Mouse (Mus musculus) neural tube, embryonic 14.5 days (tissue): ENCODE measurements around the gene Rnf130. TPM values are rescaled to one million over a fixed set of nuclear protein-coding genes. Genes with fewer than 3 reads are reported as not detected.

ENCODE experiments used
- ATAC-seq: fragments of 200-750 bp; cut with Nextera tagmentation; 2 replicates; pipeline ENCODE4 v1.8.0; 2017; ENCODE audit warnings: low read depth, mild to moderate bottlenecking, moderate TSS enrichment, moderate library complexity
- H3K27ac ChIP-seq: fragments of 300-500 bp; sonication (generic); 2 replicates; pipeline ENCODE4 v1.5.1; 2014; ENCODE audit warnings: low read depth, mild to moderate bottlenecking, control low read depth, low read length, moderate library complexity, mixed read lengths
- H3K27me3 ChIP-seq: fragments of 300-500 bp; sonication (generic); 2 replicates; pipeline ENCODE4 v1.6.1; 2014; ENCODE audit warnings: low read length; ENCODE audit not compliant: control insufficient read depth, insufficient read depth
- H3K36me3 ChIP-seq: fragments of 300-500 bp; sonication (generic); 2 replicates; pipeline ENCODE4 v1.6.1; 2014; ENCODE audit warnings: low read length, mixed read lengths; ENCODE audit not compliant: control insufficient read depth, insufficient read depth
- H3K4me1 ChIP-seq: fragments of 300-500 bp; sonication (generic); 2 replicates; pipeline ENCODE4 v1.6.1; 2014; ENCODE audit warnings: low read length; ENCODE audit not compliant: control insufficient read depth, insufficient read depth
- H3K4me2 ChIP-seq: fragments of 300-500 bp; sonication (generic); 2 replicates; pipeline ENCODE4 v1.6.1; 2014; ENCODE audit warnings: mild to moderate bottlenecking, low read depth, low read length, control low read depth
- H3K4me3 ChIP-seq: fragments of 300-500 bp; sonication (generic); 2 replicates; pipeline ENCODE4 v1.5.1; 2014; ENCODE audit warnings: low read depth, low read length, control low read depth, mixed read lengths
- H3K9ac ChIP-seq: fragments of 300-500 bp; sonication (generic); replicated peaks from 2 replicates; pipeline ENCODE4 v1.6.1; 2014; ENCODE audit warnings: low read depth, mild to moderate bottlenecking, control low read depth, low read length, mixed read lengths
- H3K9me3 ChIP-seq: fragments of 300-500 bp; sonication (generic); 2 replicates; pipeline ENCODE4 v1.6.1; 2016; ENCODE audit warnings: low read length; ENCODE audit not compliant: control insufficient read depth
- WGBS: fragments of 180-500 bp; shearing (Covaris S2); extraction: QIAGEN DNeasy Blood & Tissue Kit; methylation state at CpG from one replicate; pipeline ENCODE4 v1.1.7; 2014; 5-methylcytosine and 5-hydroxymethylcytosine counted together
- polyA plus RNA-seq: library from polyadenylated mRNA; unstranded; fragments of >200 nt; fragmentation: Nextera tagmentation; extraction: Ambion mirVana; gene quantifications from 2 replicates; pipeline ENCODE4 v1.2.1, GENCODE M21; 2014

Rnf130 gene
- polyA plus RNA-seq, 1 experiment from 2014 or later, result 64.4 TPM

DNA sequence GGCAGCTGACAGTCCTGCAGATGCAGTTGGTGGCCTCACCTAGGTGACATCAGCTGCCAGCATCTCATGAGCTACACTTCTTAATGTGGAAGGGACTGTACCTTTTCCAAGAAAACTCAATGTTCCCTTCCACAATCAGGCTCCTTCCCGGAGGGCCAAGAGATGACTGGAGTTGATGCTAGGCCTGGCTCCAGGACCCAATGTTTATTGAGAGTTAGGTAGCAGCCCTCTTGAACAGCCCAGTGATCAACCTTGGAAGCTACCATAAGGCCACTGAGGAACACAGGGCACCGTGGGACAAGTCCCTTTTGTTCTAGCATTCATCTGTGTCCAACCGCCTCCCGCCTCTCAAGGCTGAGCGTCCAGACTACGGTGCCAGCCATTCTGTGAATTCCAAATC lies 107.1 kb downstream of the Rnf130 start:
- peak overlapping the region; percentile 99 for H3K9ac ChIP-seq
- no peaks in the 10 kb centered on the region for H3K9me3 ChIP-seq
- H3K27me3 ChIP-seq, result no peaks in the 10 kb centered on the region
- WGBS, result 81% methylated on average over 6 of the region's 6 CpGs
- peak overlapping the region; percentile 69 for H3K4me2 ChIP-seq
- H3K4me3 ChIP-seq, result peak overlapping the region; percentile 87
- ATAC-seq, result no peak
- H3K27ac ChIP-seq, result no peak overlapping the region
- H3K4me1 ChIP-seq, result peaks cover 10% of the 10 kb centered on the region
- H3K36me3 ChIP-seq, result no peaks in the 10 kb centered on the region; the same call in 1 of the 2 replicates

DNA sequence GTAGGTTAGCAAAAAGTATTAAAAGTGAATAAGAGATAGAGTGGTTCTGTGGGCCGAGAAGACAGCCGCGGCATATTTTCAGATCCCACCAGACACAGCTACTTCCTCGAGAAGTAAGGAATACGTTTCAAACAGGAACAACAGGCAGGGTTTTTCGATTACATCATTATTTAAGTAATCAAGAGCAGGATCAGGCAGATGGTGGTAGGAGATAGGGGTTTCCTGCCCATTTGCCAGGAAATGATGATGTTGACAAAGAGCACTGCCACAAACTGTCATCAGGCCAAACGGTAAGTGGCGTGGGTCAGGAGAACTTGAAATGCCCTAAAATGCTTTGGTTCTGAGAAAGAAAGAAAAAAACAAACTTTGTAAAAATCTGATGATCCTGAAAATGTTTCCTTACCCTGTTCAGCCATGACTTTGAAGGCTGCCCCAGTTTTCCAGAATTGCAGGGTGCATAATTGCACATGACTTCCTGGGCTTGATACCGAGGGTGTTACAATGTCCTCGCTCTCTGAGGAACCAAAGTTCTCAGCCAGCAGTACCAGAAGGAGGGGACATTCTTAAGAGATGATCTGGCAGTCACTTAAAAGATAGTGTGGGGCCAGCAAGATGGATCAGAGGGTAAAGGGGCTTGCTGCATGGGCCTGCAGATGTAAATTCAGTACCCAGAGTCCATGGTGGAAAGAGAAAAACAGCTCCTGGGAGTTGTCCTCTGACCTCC lies 109.2 kb downstream of the Rnf130 start:
- 85% methylated on average over 10 of the region's 10 CpGs for WGBS
- Histone ChIP-seq H3K36me3 (peaks cover 20% of the 10 kb centered on the region), H3K4me2 (no peak overlapping the region), H3K9me3 (no peaks in the 10 kb centered on the region), H3K4me1 (peaks cover 10% of the 10 kb centered on the region), H3K4me3 (no peak overlapping the region), H3K9ac (no peak overlapping the region), H3K27ac (no peak overlapping the region), H3K27me3 (no peaks in the 10 kb centered on the region)
- no peak for ATAC-seq

DNA sequence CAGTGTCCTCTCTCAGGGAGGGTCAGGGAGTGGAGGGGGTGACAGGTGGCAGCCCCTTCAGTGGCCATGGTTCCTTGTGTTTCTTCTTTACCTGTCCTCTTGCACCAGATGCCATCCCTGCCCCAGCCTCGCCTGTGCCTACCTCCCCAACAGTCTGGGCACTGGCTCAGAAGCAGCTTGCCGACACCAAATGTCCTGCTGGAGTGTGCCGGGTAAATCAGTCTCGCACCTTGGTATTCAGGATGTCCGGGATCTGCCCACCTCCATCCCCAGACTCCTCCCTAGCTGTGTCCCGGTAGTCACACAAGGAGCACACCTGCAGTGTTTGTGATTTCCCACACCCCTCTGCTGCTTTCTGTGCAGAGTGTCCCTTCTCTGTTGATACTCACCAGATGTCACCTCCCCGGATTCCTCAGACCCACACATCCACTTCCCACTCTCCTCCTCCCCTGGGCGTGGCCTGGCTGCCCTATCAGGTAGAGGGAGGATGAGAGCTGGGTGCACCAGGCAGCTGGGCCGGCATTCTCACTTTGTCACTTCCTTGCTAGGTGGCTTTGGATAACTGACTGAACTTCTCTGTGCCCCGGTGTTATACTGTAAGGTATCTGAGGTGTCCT lies 113.2 kb downstream of the Rnf130 start:
- H3K27me3 ChIP-seq, result no peaks in the 10 kb centered on the region
- peaks cover 42% of the 10 kb centered on the region for H3K36me3 ChIP-seq
- no peaks in the 10 kb centered on the region for H3K4me1 ChIP-seq
- ATAC-seq, result no peak
- no peak overlapping the region for H3K4me2 ChIP-seq
- H3K9me3 ChIP-seq, result no peaks in the 10 kb centered on the region
- no peak overlapping the region for H3K4me3 ChIP-seq
- WGBS, result 74% methylated on average over 10 of the region's 10 CpGs
- no peak overlapping the region for H3K27ac ChIP-seq
- H3K9ac ChIP-seq, result no peak overlapping the region

DNA sequence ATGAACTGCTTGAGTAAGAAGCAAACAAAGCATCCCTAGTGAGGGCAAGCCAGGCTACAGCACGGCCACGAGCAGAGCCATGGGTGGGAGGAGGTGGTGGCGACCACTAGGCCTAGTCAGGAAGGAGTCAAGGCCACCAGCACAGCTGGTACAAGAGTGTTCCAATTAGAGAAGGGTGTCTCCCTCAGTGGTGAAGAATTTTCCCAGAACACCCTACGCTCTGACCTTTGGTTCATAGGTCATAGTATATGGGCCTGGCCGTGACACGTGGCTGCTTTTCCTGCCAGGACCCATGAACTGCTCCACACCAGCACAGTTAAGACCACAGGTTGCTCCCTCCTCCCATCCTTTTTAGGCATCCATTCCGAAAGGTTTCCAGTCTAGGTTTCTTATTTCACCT lies 114.4 kb downstream of the Rnf130 start:
- no peak overlapping the region for H3K27ac ChIP-seq
- WGBS, result 88% methylated on average over 7 of the region's 7 CpGs
- no peak overlapping the region for H3K9ac ChIP-seq
- H3K36me3 ChIP-seq, result peaks cover 50% of the 10 kb centered on the region
- no peaks in the 10 kb centered on the region for H3K4me1 ChIP-seq
- no peak overlapping the region for H3K4me3 ChIP-seq
- no peak overlapping the region for H3K4me2 ChIP-seq
- no peaks in the 10 kb centered on the region for H3K9me3 ChIP-seq
- H3K27me3 ChIP-seq, result no peaks in the 10 kb centered on the region
- no peak for ATAC-seq

DNA sequence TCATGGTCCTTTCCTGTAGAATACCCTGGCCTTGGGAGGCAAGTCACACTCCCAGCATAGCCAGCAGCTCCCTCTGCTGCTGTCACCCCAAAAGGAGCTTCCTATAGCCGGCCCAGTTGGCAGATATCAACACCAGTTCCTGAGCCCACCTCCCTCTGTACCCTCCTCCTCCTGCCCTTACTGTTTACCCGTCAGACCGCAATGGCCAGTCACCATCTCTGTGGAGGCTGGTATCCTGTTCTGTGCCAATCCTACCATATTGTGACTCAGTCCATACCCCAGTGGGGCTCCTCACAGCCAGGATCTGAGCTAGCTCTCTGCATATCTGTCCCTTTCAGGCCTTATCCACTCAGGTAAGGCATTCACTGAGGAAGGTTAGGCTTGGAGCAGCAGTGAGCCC lies 120.4 kb downstream of the Rnf130 start:
- no peaks in the 10 kb centered on the region for H3K9me3 ChIP-seq
- WGBS, result 94% methylated on average over 3 of the region's 3 CpGs

DNA sequence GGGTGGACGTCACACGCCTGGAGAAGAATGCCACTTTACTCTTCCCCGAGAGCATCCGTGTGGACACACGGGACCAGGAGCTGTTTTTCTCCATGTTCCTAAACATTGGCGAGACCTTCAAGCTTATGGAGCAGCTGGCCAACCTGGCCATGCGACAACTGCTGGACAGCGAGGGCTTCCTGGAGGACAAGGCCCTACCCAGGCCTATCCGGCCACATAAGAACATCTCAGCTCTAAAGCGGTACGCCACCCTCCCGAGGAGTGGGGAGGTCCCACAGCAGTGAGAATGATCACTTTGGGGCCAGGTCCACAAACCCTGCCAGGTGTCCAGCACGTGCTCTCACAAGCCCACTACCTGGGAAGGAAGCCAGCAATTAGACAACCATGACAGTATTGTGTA lies 121.0 kb downstream of the Rnf130 start:
- Histone ChIP-seq H3K9me3 (no peaks in the 10 kb centered on the region), H3K27me3 (no peaks in the 10 kb centered on the region), H3K4me2 (no peak overlapping the region), H3K27ac (no peak overlapping the region), H3K4me1 (no peaks in the 10 kb centered on the region), H3K9ac (no peak overlapping the region), H3K36me3 (peaks cover 79% of the 10 kb centered on the region), H3K4me3 (no peak overlapping the region)
- 97% methylated on average over 13 of the region's 13 CpGs for WGBS
- no peak for ATAC-seq

More for the DNA sequence above, 120.4 kb downstream of the Rnf130 start:
- Histone ChIP-seq H3K4me3 (no peak overlapping the region), H3K9ac (no peak overlapping the region), H3K4me1 (no peaks in the 10 kb centered on the region), H3K27me3 (no peaks in the 10 kb centered on the region), H3K4me2 (no peak overlapping the region), H3K27ac (no peak overlapping the region), H3K36me3 (peaks cover 80% of the 10 kb centered on the region)
- no peak for ATAC-seq

DNA sequence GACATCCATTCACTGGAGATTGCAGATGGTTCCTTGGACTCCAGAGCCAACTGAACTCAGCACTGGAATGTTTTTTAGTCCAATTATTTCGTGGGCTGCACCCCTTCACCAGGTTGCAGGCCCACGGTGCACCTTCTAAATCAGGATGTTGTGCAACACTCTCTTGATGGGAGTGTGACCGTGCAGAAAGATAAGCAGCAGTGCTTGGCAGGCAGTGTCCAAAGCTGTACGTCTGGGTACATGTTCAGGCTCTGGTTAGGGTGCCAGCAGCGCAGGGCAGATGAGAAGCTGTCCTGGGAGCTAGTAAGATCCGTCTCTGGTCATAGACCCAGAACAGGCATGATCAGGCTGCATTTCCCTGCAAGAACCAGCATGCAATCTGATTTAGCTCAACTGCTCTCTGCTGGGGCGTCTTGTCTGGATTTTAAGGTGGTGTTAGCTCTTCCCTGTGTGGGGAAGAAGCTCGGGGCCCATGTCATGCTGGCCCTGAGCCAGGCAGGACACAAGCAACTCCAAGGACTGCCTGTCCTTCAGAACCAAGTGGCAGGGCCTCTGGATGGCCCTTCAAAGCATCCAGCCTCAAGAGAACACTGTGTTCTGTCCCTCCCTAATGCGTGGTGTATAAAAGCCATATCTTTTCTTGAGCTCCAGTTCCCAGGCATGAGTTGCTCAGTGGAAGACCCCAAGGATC lies 122.3 kb downstream of the Rnf130 start:
- no peaks in the 10 kb centered on the region for H3K4me1 ChIP-seq
- 89% methylated on average over 9 of the region's 9 CpGs for WGBS
- H3K4me2 ChIP-seq, result no peak overlapping the region
- no peak overlapping the region for H3K27ac ChIP-seq
- H3K4me3 ChIP-seq, result no peak overlapping the region
- ATAC-seq, result no peak
- H3K27me3 ChIP-seq, result no peaks in the 10 kb centered on the region
- peaks cover 86% of the 10 kb centered on the region for H3K36me3 ChIP-seq
- no peak overlapping the region for H3K9ac ChIP-seq
- H3K9me3 ChIP-seq, result no peaks in the 10 kb centered on the region

DNA sequence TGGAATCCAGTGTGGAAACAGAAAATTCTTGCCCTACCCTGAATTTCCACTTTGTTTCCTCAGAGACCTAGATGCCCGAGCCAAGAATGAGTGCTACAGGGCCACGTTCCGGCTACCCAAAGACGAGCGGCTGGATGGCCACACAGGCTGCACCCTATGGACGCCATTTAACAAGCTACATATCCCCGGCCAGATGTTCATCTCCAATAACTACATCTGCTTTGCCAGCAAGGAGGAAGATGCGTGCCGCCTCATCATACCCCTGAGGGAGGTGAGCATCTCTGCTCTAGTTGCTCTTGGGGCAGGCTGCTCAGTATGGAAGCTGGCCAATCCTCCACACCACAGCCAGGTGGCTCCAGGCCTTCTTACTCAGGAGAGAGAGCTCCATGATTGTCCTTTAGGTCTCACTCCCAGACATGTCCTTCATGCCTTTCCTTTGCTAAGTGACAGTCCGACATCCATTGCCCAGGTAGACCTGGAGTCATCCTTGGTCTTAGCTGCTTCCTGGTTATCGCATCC lies 122.9 kb downstream of the Rnf130 start:
- no peaks in the 10 kb centered on the region for H3K9me3 ChIP-seq
- H3K27me3 ChIP-seq, result no peaks in the 10 kb centered on the region
- H3K36me3 ChIP-seq, result peaks cover 83% of the 10 kb centered on the region
- H3K4me3 ChIP-seq, result no peak overlapping the region
- H3K4me2 ChIP-seq, result no peak overlapping the region
- WGBS, result 95% methylated on average over 11 of the region's 11 CpGs
- H3K4me1 ChIP-seq, result no peaks in the 10 kb centered on the region
- no peak overlapping the region for H3K9ac ChIP-seq
- no peak for ATAC-seq
- no peak overlapping the region for H3K27ac ChIP-seq

DNA sequence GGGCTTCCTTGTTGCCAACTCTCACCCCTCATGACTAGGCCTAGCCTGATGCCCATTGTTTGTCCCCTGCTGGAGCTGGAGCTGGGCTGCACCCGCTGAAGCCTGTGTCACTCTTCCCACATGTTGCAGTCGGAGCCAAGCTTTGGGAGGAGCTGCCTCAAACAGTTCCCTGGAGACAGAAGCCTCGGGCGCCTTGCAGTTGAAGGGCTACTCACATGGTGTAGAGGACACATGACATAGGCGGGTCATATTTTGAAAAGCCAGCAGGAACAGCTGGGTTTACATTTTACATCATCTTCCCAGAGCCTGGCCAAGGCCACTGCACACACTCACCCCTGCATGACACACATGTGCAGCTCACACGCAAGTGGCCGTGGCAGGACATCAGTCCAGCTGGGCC lies 124.1 kb downstream of the Rnf130 start:
- Histone ChIP-seq H3K9ac (no peak overlapping the region), H3K9me3 (no peaks in the 10 kb centered on the region), H3K36me3 (peaks cover 76% of the 10 kb centered on the region), H3K27me3 (no peaks in the 10 kb centered on the region), H3K4me1 (no peaks in the 10 kb centered on the region), H3K27ac (no peak overlapping the region), H3K4me3 (no peak overlapping the region), H3K4me2 (no peak overlapping the region)
- no peak for ATAC-seq
- WGBS, result 84% methylated on average over 7 of the region's 7 CpGs
